Comparison of ENCODE assay signal across 19 mouse cellular contexts in genomic region chr12:13861226-13861625, GRCm38 (mm10).
A peak's percentile ranks its signal among the peaks of the same experiment; 100 is the strongest.
DNase-seq lines count a peak whose midpoint lies in the region; TF ChIP-seq lines count a peak whose summit lies in the region.
"Had no signal": no experiment of that assay in that cellular context is flagged by ENCODE, and none has a peak within 500 bp of the region (broad histone marks: within the 10 kb centered on the region; RNA-seq: fewer than 3 reads in every experiment).

No protein-coding gene starts in this region.

- peaks cover 2% of the 10 kb centered on the region; the same call in 1 of the 2 replicates for H3K4me1 ChIP-seq in cortical plate, adult 2 months (ENCODE audit: control insufficient read depth, insufficient read depth, low read length)
- H3K4me1 ChIP-seq in olfactory bulb, adult 2 months (ENCODE audit: control insufficient read depth, insufficient read depth, low read length) = peaks cover 5% of the 10 kb centered on the region
- H3K4me1 ChIP-seq in forebrain, embryonic 10.5 days = no peaks in the 10 kb centered on the region
- H3K4me1 ChIP-seq: limb, embryonic 15.5 days; midbrain, embryonic 10.5 days; neural tube, embryonic 13.5 days had no signal

- DNase-seq in frontal cortex, postnatal 10 days (ENCODE audit: low spot score in 2 of 2) = peak; percentile 12 to 51
- peak; percentile 25 to 34 for DNase-seq in layer of hippocampus, postnatal 36 days
- DNase-seq in gastrocnemius, postnatal 4 days (ENCODE audit: low spot score in 2 of 2) = no peak
- DNase-seq in lung, postnatal 14 days = no peak
- no peak for DNase-seq in B cell, adult 2 months
- DNase-seq in forebrain, embryonic 10.5 days (ENCODE audit: extremely low spot score, low spot score) = no peak
- DNase-seq: adrenal gland, postnatal 36 days; cerebellum, adult 9-10 months; heart, adult 2 months; kidney, adult 9 months; lung, adult 18-20 months; lung, postnatal 4 days; thymus, postnatal 36 days had no signal

- no peak overlapping the region for H3K4me3 ChIP-seq in cortical plate, adult 2 months (ENCODE audit: insufficient read depth, low read length)
- no peak overlapping the region for H3K4me3 ChIP-seq in olfactory bulb, adult 2 months (ENCODE audit: insufficient read depth, low read depth, low read length)
- H3K4me3 ChIP-seq in forebrain, embryonic 10.5 days = no peak overlapping the region
- H3K4me3 ChIP-seq: heart, adult 2 months; limb, embryonic 15.5 days; midbrain, embryonic 10.5 days; neural tube, embryonic 13.5 days had no signal

- WGBS in olfactory bulb, adult 2 months = 53% methylated on average over 7 of the region's 7 CpGs
- 93% methylated on average over 7 of the region's 7 CpGs for WGBS in forebrain, embryonic 10.5 days

- no peak for TF ChIP-seq POLR2A in cortical plate, adult 2 months (IDR thresholded peaks at IDR 0.05; ENCODE audit: extremely low read depth, insufficient read depth, low read length)
- TF ChIP-seq POLR2A in olfactory bulb, adult 2 months (IDR thresholded peaks at IDR 0.05; ENCODE audit: insufficient read depth, low read depth, low read length) = no peak

- peak overlapping the region; percentile 6; the same call in 1 of the 2 replicates for H3K27ac ChIP-seq in cortical plate, adult 2 months (ENCODE audit: insufficient read depth, low read length)
- peak overlapping the region; percentile 95 for H3K27ac ChIP-seq in olfactory bulb, adult 2 months (ENCODE audit: insufficient read depth, low read depth, low read length)
- no peak overlapping the region for H3K27ac ChIP-seq in forebrain, embryonic 10.5 days
- H3K27ac ChIP-seq: heart, adult 2 months; limb, embryonic 15.5 days; midbrain, embryonic 10.5 days; neural tube, embryonic 13.5 days had no signal

- H3K36me3 ChIP-seq in forebrain, embryonic 10.5 days (replicated peaks) = no peaks in the 10 kb centered on the region
- H3K36me3 ChIP-seq: G1E; limb, embryonic 15.5 days; midbrain, embryonic 10.5 days; neural tube, embryonic 13.5 days had no signal

- no peak for TF ChIP-seq CTCF in cortical plate, adult 2 months (IDR thresholded peaks at IDR 0.05; ENCODE audit: extremely low read depth, insufficient read depth, low read length)
- TF ChIP-seq CTCF in olfactory bulb, adult 2 months (IDR thresholded peaks at IDR 0.05; ENCODE audit: insufficient read depth, low read depth, low read length) = no peak

- no peaks in the 10 kb centered on the region for H3K27me3 ChIP-seq in forebrain, embryonic 10.5 days (ENCODE audit: poor library complexity, severe bottlenecking)
- H3K27me3 ChIP-seq: limb, embryonic 15.5 days; neural tube, embryonic 13.5 days had no signal

- peaks cover 5% of the 10 kb centered on the region; the same call in 1 of the 2 replicates for H3K9me3 ChIP-seq in forebrain, embryonic 10.5 days
- H3K9me3 ChIP-seq: G1E; limb, embryonic 15.5 days; midbrain, embryonic 10.5 days; neural tube, embryonic 13.5 days had no signal

Comparison
In these comparisons a context has a peak if more than half of its experiments do, and no peak if none do; other contexts are left out.
1. DNase-seq: peak in frontal cortex, postnatal 10 days (2 of 2) and layer of hippocampus, postnatal 36 days (2 of 2); none in gastrocnemius, postnatal 4 days (0 of 2), lung, postnatal 14 days (single experiment), B cell, adult 2 months (0 of 2) and forebrain, embryonic 10.5 days (single experiment).